Comparison of ENCODE assay signal across 28 mouse cellular contexts in the genomic region with DNA sequence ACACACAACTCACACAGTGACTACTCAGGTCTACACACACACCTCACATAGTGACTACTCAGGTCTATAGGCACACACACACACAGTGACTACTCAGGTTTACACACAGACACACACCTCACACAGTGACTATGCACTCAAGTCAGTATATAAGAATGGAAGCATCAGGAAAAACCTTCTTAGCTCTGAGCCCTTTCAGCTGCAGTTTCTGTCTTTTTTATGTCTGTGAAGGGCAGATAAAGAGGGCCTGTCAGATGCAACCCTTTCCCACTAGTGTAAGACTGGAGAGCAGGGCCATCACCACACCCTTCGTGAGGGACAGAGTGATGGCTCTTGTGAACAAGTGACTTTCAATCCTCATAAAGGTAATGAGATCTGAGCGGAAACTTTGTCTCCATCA. TPM values are rescaled to one million over a fixed set of nuclear protein-coding genes. Genes with fewer than 3 reads are reported as not detected.
DNase-seq lines count a peak whose midpoint lies in the region; ATAC-seq and TF ChIP-seq lines count a peak whose summit lies in the region.
"Had no signal": no experiment of that assay in that cellular context is flagged by ENCODE, and none has a peak within 500 bp of the region (broad histone marks: within the 10 kb centered on the region; RNA-seq: fewer than 3 reads in every experiment).

No protein-coding gene starts in this region.

- H3K4me2 ChIP-seq in heart, embryonic 12.5 days, result no peak overlapping the region
- H3K4me2 ChIP-seq in liver, postnatal 0 days (ENCODE audit: low read depth, low read length), result peak overlapping the region; percentile 54
- no peak overlapping the region for H3K4me2 ChIP-seq in hindbrain, embryonic 16.5 days (ENCODE audit: low read length)
- H3K4me2 ChIP-seq: embryonic facial prominence, embryonic 13.5 days; heart, embryonic 15.5 days; limb, embryonic 15.5 days; midbrain, embryonic 15.5 days had no signal

- no peak overlapping the region for H3K9ac ChIP-seq in heart, embryonic 12.5 days
- peak overlapping the region; percentile 53 for H3K9ac ChIP-seq in liver, postnatal 0 days (replicated peaks)
- no peak overlapping the region for H3K9ac ChIP-seq in hindbrain, embryonic 16.5 days (ENCODE audit: low read depth, low read length)
- H3K9ac ChIP-seq: embryonic facial prominence, embryonic 13.5 days; heart, embryonic 15.5 days; limb, embryonic 15.5 days; midbrain, embryonic 15.5 days had no signal

- no peak for TF ChIP-seq CTCF in liver, postnatal 0 days (IDR thresholded peaks at IDR 0.05; ENCODE audit: low read depth)

- 77% methylated on average over 2 of the region's 2 CpGs for WGBS in heart, embryonic 12.5 days
- 63% methylated on average over 2 of the region's 2 CpGs for WGBS in liver, postnatal 0 days (ENCODE audit: insufficient replicate concordance)
- 83% methylated on average over 2 of the region's 2 CpGs for WGBS in hindbrain, embryonic 16.5 days

- no peak overlapping the region for H3K4me3 ChIP-seq in heart, embryonic 12.5 days
- no peak overlapping the region for H3K4me3 ChIP-seq in liver, postnatal 0 days (ENCODE audit: low read depth, low read length)
- H3K4me3 ChIP-seq in hindbrain, embryonic 16.5 days (ENCODE audit: low read length), result no peak overlapping the region
- H3K4me3 ChIP-seq: embryonic facial prominence, embryonic 13.5 days; forebrain, embryonic 10.5 days; heart, embryonic 15.5 days; layer of hippocampus, adult 2 months; limb, embryonic 15.5 days; megakaryocyte, embryonic 14.5 days; midbrain, embryonic 15.5 days; myocyte had no signal

- H3K4me1 ChIP-seq in heart, embryonic 12.5 days (replicated peaks), result no peaks in the 10 kb centered on the region
- H3K4me1 ChIP-seq in liver, postnatal 0 days (ENCODE audit: insufficient read depth), result peaks cover 28% of the 10 kb centered on the region
- no peaks in the 10 kb centered on the region for H3K4me1 ChIP-seq in hindbrain, embryonic 16.5 days (ENCODE audit: control insufficient read depth, insufficient read depth, low read depth, low read length)
- H3K4me1 ChIP-seq: limb, embryonic 15.5 days; midbrain, embryonic 15.5 days had no signal

- no peak overlapping the region for H3K27ac ChIP-seq in heart, embryonic 12.5 days (ENCODE audit: poor library complexity, severe bottlenecking)
- peak overlapping the region; percentile 92 for H3K27ac ChIP-seq in liver, postnatal 0 days (ENCODE audit: low read depth)
- no peak overlapping the region for H3K27ac ChIP-seq in hindbrain, embryonic 16.5 days (ENCODE audit: low read depth, low read length)
- H3K27ac ChIP-seq: embryonic facial prominence, embryonic 13.5 days; forebrain, embryonic 10.5 days; heart, embryonic 15.5 days; layer of hippocampus, adult 2 months; limb, embryonic 15.5 days; midbrain, embryonic 15.5 days had no signal

- TF ChIP-seq EP300 in liver, postnatal 0 days (IDR thresholded peaks at IDR 0.05; ENCODE audit: low read depth), result peak; percentile 93

- DNase-seq in heart, adult 9 months (ENCODE audit: low spot score in 2 of 2), result no peak
- peak; percentile 75 for DNase-seq in c-Kit-negative CD71-positive TER-119-positive erythroid progenitor cells, embryonic 14.5 days (ENCODE audit: low read depth, low spot score)
- peak; percentile 82 for DNase-seq in liver
- DNase-seq in liver, postnatal 0 days, result peak; percentile 46
- no peak for DNase-seq in layer of hippocampus, postnatal 36 days
- DNase-seq: adrenal gland, postnatal 25 days; cerebellum, adult 8-10 months; kidney, adult 2 months; kidney, postnatal 14 days; lung, postnatal 10 days; spleen, adult 18-20 months had no signal

- no peaks in the 10 kb centered on the region for H3K27me3 ChIP-seq in heart, embryonic 12.5 days (replicated peaks)
- H3K27me3 ChIP-seq in liver, postnatal 0 days (ENCODE audit: insufficient read depth, low read length), result no peaks in the 10 kb centered on the region
- H3K27me3 ChIP-seq in hindbrain, embryonic 16.5 days (replicated peaks; ENCODE audit: control insufficient read depth, insufficient read depth, low read length), result no peaks in the 10 kb centered on the region
- H3K27me3 ChIP-seq: embryonic facial prominence, embryonic 13.5 days; heart, embryonic 15.5 days; limb, embryonic 15.5 days; midbrain, embryonic 15.5 days had no signal

- H3K9me3 ChIP-seq in heart, embryonic 12.5 days (replicated peaks), result no peaks in the 10 kb centered on the region
- H3K9me3 ChIP-seq in liver, postnatal 0 days (ENCODE audit: low read length), result no peaks in the 10 kb centered on the region
- no peaks in the 10 kb centered on the region for H3K9me3 ChIP-seq in hindbrain, embryonic 16.5 days (ENCODE audit: control insufficient read depth, low read length)
- H3K9me3 ChIP-seq: embryonic facial prominence, embryonic 13.5 days; forebrain, embryonic 10.5 days; G1E; heart, embryonic 15.5 days; limb, embryonic 15.5 days; megakaryocyte, embryonic 14.5 days; midbrain, embryonic 15.5 days had no signal

- peak; percentile 66; the same call in 1 of the 2 replicates for ATAC-seq in heart, embryonic 12.5 days (ENCODE audit: insufficient number of reproducible peaks, low FRiP score)
- peak; percentile 88 for ATAC-seq in liver, postnatal 0 days
- no peak for ATAC-seq in hindbrain, embryonic 16.5 days
- ATAC-seq: activated CD4-positive, CD25-positive, alpha-beta regulatory T cell, adult 4 months; midbrain, embryonic 15.5 days had no signal

- no peaks in the 10 kb centered on the region for H3K36me3 ChIP-seq in heart, embryonic 12.5 days
- H3K36me3 ChIP-seq in liver, postnatal 0 days (replicated peaks; ENCODE audit: insufficient read depth, low read length), result no peaks in the 10 kb centered on the region
- no peaks in the 10 kb centered on the region for H3K36me3 ChIP-seq in hindbrain, embryonic 16.5 days (ENCODE audit: control insufficient read depth, insufficient read depth, low read length)
- H3K36me3 ChIP-seq: embryonic facial prominence, embryonic 13.5 days; forebrain, embryonic 10.5 days; G1E; heart, embryonic 15.5 days; limb, embryonic 15.5 days; midbrain, embryonic 15.5 days had no signal

RNA-seq across cellular contexts. Expression of a gene that starts 6.9 kb away (rescaled TPM):
- polyA plus RNA-seq in heart, embryonic 12.5 days (2016; fragmentation: Nextera tagmentation; extraction: Ambion mirVana), result not detected in 2 replicates
- polyA plus RNA-seq in liver, postnatal 0 days (2015; fragmentation: Nextera tagmentation; extraction: Ambion mirVana), result not detected in 2 replicates
- not detected for total RNA-seq in layer of hippocampus, postnatal 36 days (2021)
- polyA plus RNA-seq in hindbrain, embryonic 16.5 days (2015; fragmentation: Nextera tagmentation; extraction: Ambion mirVana), result not detected in 2 replicates
- total RNA-seq: adrenal gland, postnatal 25 days; gastrocnemius, adult 18-20 months; hematopoietic stem cell, adult 5-6 weeks; layer of hippocampus, adult 2 months; left cerebral cortex, adult 18-20 months; left cerebral cortex, postnatal 36 days had no signal
- polyA plus RNA-seq: activated CD4-positive, CD25-positive, alpha-beta regulatory T cell, adult 4 months; embryonic facial prominence, embryonic 13.5 days; forebrain, embryonic 10.5 days; G1E; heart, embryonic 15.5 days; kidney, adult 2 months; limb, embryonic 15.5 days; midbrain, embryonic 15.5 days; myocyte; neural tube, embryonic 14.5 days had no signal

RNA-seq across cellular contexts. Expression of a gene that starts 8.1 kb away (rescaled TPM):
- polyA plus RNA-seq in heart, embryonic 12.5 days (2016; fragmentation: Nextera tagmentation; extraction: Ambion mirVana), result 0.17 TPM in 1 of 2 replicates, not detected in the other
- polyA plus RNA-seq in liver, postnatal 0 days (2015; fragmentation: Nextera tagmentation; extraction: Ambion mirVana), result not detected in 2 replicates
- 1 to 10 TPM in 1 of 2 experiments, under 1 TPM in 1; 0.55 to 1.0 TPM for total RNA-seq in layer of hippocampus, postnatal 36 days (2021)
- polyA plus RNA-seq in hindbrain, embryonic 16.5 days (2015; fragmentation: Nextera tagmentation; extraction: Ambion mirVana), result 0.07 and 0.19 TPM in 2 replicates
- total RNA-seq: adrenal gland, postnatal 25 days; gastrocnemius, adult 18-20 months had no signal
- polyA plus RNA-seq: activated CD4-positive, CD25-positive, alpha-beta regulatory T cell, adult 4 months; embryonic facial prominence, embryonic 13.5 days; forebrain, embryonic 10.5 days; G1E; limb, embryonic 15.5 days; myocyte had no signal

RNA-seq across cellular contexts. Expression of a gene that starts 26.4 kb away (rescaled TPM):
- polyA plus RNA-seq in heart, embryonic 12.5 days (2016; fragmentation: Nextera tagmentation; extraction: Ambion mirVana), result not detected in 2 replicates
- not detected in 2 replicates for polyA plus RNA-seq in liver, postnatal 0 days (2015; fragmentation: Nextera tagmentation; extraction: Ambion mirVana)
- under 1 TPM; 0.07 to 0.20 TPM for total RNA-seq in layer of hippocampus, postnatal 36 days (2021)
- polyA plus RNA-seq in hindbrain, embryonic 16.5 days (2015; fragmentation: Nextera tagmentation; extraction: Ambion mirVana), result 0.04 TPM in 1 of 2 replicates, not detected in the other
- total RNA-seq: adrenal gland, postnatal 25 days; gastrocnemius, adult 18-20 months; hematopoietic stem cell, adult 5-6 weeks; left cerebral cortex, postnatal 36 days had no signal
- polyA plus RNA-seq: activated CD4-positive, CD25-positive, alpha-beta regulatory T cell, adult 4 months; embryonic facial prominence, embryonic 13.5 days; G1E; heart, embryonic 15.5 days; limb, embryonic 15.5 days; midbrain, embryonic 15.5 days; myocyte; neural tube, embryonic 14.5 days had no signal

RNA-seq across cellular contexts. Expression of a gene that starts 28.3 kb away (rescaled TPM):
- not detected in 2 replicates for polyA plus RNA-seq in heart, embryonic 12.5 days (2016; fragmentation: Nextera tagmentation; extraction: Ambion mirVana)
- polyA plus RNA-seq in liver, postnatal 0 days (2015; fragmentation: Nextera tagmentation; extraction: Ambion mirVana), result 0.02 and 0.15 TPM in 2 replicates
- under 1 TPM; 0.08 to 0.40 TPM for total RNA-seq in layer of hippocampus, postnatal 36 days (2021)
- polyA plus RNA-seq in hindbrain, embryonic 16.5 days (2015; fragmentation: Nextera tagmentation; extraction: Ambion mirVana), result 0.12 TPM in 1 of 2 replicates, not detected in the other
- total RNA-seq: adrenal gland, postnatal 25 days; gastrocnemius, adult 18-20 months; hematopoietic stem cell, adult 5-6 weeks had no signal
- polyA plus RNA-seq: activated CD4-positive, CD25-positive, alpha-beta regulatory T cell, adult 4 months; G1E; kidney, adult 2 months; limb, embryonic 15.5 days; myocyte had no signal

RNA-seq across cellular contexts. Expression of a gene that starts 31.2 kb away (rescaled TPM):
- 155 and 159 TPM in 2 replicates for polyA plus RNA-seq in heart, embryonic 12.5 days (2016; fragmentation: Nextera tagmentation; extraction: Ambion mirVana)
- polyA plus RNA-seq in liver, postnatal 0 days (2015; fragmentation: Nextera tagmentation; extraction: Ambion mirVana), result 135 and 137 TPM in 2 replicates
- total RNA-seq in layer of hippocampus, postnatal 36 days (2021), result 100 to 1,000 TPM; 142 to 155 TPM
- polyA plus RNA-seq in hindbrain, embryonic 16.5 days (2015; fragmentation: Nextera tagmentation; extraction: Ambion mirVana), result 168 and 172 TPM in 2 replicates

Comparison
In these comparisons a context has a peak if more than half of its experiments do, and no peak if none do; other contexts are left out.
1. DNase-seq: peak in c-Kit-negative CD71-positive TER-119-positive erythroid progenitor cells, embryonic 14.5 days (single experiment), liver (single experiment) and liver, postnatal 0 days (single experiment); none in heart, adult 9 months (0 of 2) and layer of hippocampus, postnatal 36 days (0 of 2).